Mouse (Mus musculus) small intestine, adult 2 months (tissue): ENCODE results near the gene Ttll2.
"Not testable (repeated sequence)": the region's sequence is repeated elsewhere in the genome, so short reads cannot be mapped to it uniquely, and the experiment has no call there.

Experiments used
- CTCF ChIP-seq: fragments of 200-500 bp; IDR thresholded peaks from 2 replicates; pipeline ENCODE4 v1.5.1; 2012; ENCODE audit warnings: low read depth, mild to moderate bottlenecking, control low read depth, inconsistent platforms, low read length, moderate library complexity, mixed read lengths; ENCODE audit not compliant: insufficient replicate concordance, insufficient read length; ENCODE audit errors: extremely low read depth
- POLR2A ChIP-seq: fragments of 200-500 bp; IDR thresholded peaks from 2 replicates; pipeline ENCODE4 v1.6.1; 2012; ENCODE audit warnings: low read depth, mild to moderate bottlenecking, control low read depth, inconsistent platforms, low read length, moderate library complexity

DNA sequence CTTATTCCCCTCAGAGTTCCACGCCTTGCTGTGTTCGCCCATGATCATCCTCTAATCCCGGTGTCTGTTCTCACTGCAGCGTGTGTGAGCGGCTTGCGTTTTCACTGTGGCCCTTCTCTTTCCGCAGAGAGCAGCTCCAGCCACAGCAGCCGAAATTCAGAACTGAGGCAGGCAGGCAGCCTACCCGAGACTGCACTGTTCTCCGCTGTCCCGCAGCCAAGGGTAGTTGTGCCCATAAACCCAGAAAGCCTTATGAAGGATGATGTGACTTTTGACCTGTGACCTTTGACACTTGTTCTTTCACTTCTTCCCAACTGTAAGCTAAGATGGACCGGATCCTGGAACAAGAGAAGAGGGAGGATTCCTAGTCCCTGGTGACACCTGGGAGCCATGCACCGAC is 44.6 kb upstream of the Ttll2 start:
- not testable (repeated sequence) for TF ChIP-seq POLR2A, CTCF
